Mouse (Mus musculus) kidney, postnatal 0 days (tissue): Measurements from ENCODE around the gene Pus7l. TPM values are rescaled to one million over a fixed set of nuclear protein-coding genes. Genes with fewer than 3 reads are reported as not detected.
A peak's percentile ranks its signal among the peaks of the same experiment; 100 is the strongest.

Experiments used
- ATAC-seq: fragments of 200-750 bp; cut with Nextera tagmentation; replicated peaks from 2 replicates; pipeline ENCODE4 v1.8.0; 2017; ENCODE audit warnings: low read depth, moderate number of reproducible peaks, moderate TSS enrichment, moderate library complexity; ENCODE audit not compliant: low FRiP score
- DNase-seq: peaks from one replicate; pipeline ENCODE4 v3.0.0-alpha.2; 2016; ENCODE audit warnings: low spot score
- H3K27ac ChIP-seq: fragments of 300-500 bp; sonication (generic); 2 replicates; pipeline ENCODE4 v1.5.1; 2014; ENCODE audit warnings: mild to moderate bottlenecking
- H3K27me3 ChIP-seq: fragments of 300-500 bp; sonication (generic); 2 replicates; pipeline ENCODE4 v1.6.1; 2014; ENCODE audit warnings: low read length, mixed read lengths; ENCODE audit not compliant: insufficient read depth
- H3K36me3 ChIP-seq: fragments of 300-500 bp; sonication (generic); 2 replicates; pipeline ENCODE4 v1.6.1; 2014; ENCODE audit warnings: low read length, mixed read lengths; ENCODE audit not compliant: insufficient read depth
- H3K4me1 ChIP-seq: fragments of 300-500 bp; sonication (generic); replicated peaks from 2 replicates; pipeline ENCODE4 v1.6.1; 2014; ENCODE audit warnings: antibody characterized with exemption, low read length, mixed read lengths; ENCODE audit not compliant: insufficient read depth
- H3K4me2 ChIP-seq: fragments of 300-500 bp; sonication (generic); 2 replicates; pipeline ENCODE4 v1.6.1; 2014; ENCODE audit warnings: mild to moderate bottlenecking, low read length, moderate library complexity, mixed read lengths
- H3K4me3 ChIP-seq: fragments of 300-500 bp; sonication (generic); replicated peaks from 2 replicates; pipeline ENCODE4 v1.5.1; 2014; ENCODE audit warnings: low read depth, low read length
- H3K9ac ChIP-seq: fragments of 300-500 bp; sonication (generic); 2 replicates; pipeline ENCODE4 v1.6.1; 2014; ENCODE audit warnings: low read depth, low read length
- H3K9me3 ChIP-seq: fragments of 300-500 bp; sonication (generic); replicated peaks from 2 replicates; pipeline ENCODE4 v1.6.1; 2016; ENCODE audit warnings: low read length, inconsistent platforms, mixed read lengths
- CTCF ChIP-seq: IDR thresholded peaks from 2 replicates; pipeline ENCODE4 v1.5.1; 2016; ENCODE audit warnings: antibody characterized with exemption, low read depth, mild to moderate bottlenecking, moderate library complexity
- WGBS: fragments of 180-500 bp; shearing (Covaris S2); extraction: QIAGEN DNeasy Blood & Tissue Kit; methylation state at CpG from one replicate; pipeline ENCODE4 v1.1.7; 2014; 5-methylcytosine and 5-hydroxymethylcytosine counted together
- polyA plus RNA-seq: library from polyadenylated mRNA; unstranded; fragments of >200 nt; fragmentation: Nextera tagmentation; extraction: Ambion mirVana; gene quantifications from 2 replicates; pipeline ENCODE4 v1.2.1, GENCODE M21; 2015

The Pus7l gene
- 7.0 and 7.7 TPM in 2 replicates for polyA plus RNA-seq

GRCm38 (mm10) chr15:94543409-94544051 is at the start of gene Pus7l, which contains the start of gene Irak4:
Gene Pus7l, minus strand, starts transcription at chr15:94543547.
Gene Irak4, plus strand, starts transcription at chr15:94543643.
- peak; percentile 97 for ATAC-seq
- under 1% methylated on average over 45 of the region's 45 CpGs for WGBS
- H3K4me2 ChIP-seq, result peak within 1 kb of the TSS; percentile 80
- DNase-seq, result peak; percentile 99
- H3K4me3 ChIP-seq, result peak within 1 kb of the TSS; percentile 84
- H3K9me3 ChIP-seq, result no peaks in the 10 kb centered on the region
- TF ChIP-seq CTCF, result no peak
- no peaks in the 10 kb centered on the region for H3K27me3 ChIP-seq
- H3K36me3 ChIP-seq, result no peaks in the 10 kb centered on the region
- H3K4me1 ChIP-seq, result peaks cover 6% of the 10 kb centered on the region; the same call in 1 of the 2 replicates
- H3K27ac ChIP-seq, result peak within 1 kb of the TSS; percentile 92
- H3K9ac ChIP-seq, result peak within 1 kb of the TSS; percentile 70

GRCm38 (mm10) chr15:94591356-94591755 is 48.0 kb upstream of the Pus7l start:
- no peaks in the 10 kb centered on the region for H3K9me3 ChIP-seq
- H3K27ac ChIP-seq, result 0 out of 2 replicates have a peak overlapping the region, but pooled peaks have one; percentile 31
- DNase-seq (no peak), ATAC-seq (no peak)
- H3K9ac ChIP-seq, result no peak overlapping the region
- H3K27me3 ChIP-seq, result no peaks in the 10 kb centered on the region
- TF ChIP-seq CTCF, result no peak
- WGBS, result 40% methylated on average over 4 of the region's 4 CpGs
- H3K4me2 ChIP-seq, result no peak overlapping the region
- no peak overlapping the region for H3K4me3 ChIP-seq
- no peaks in the 10 kb centered on the region for H3K36me3 ChIP-seq
- 0 out of 2 replicates have a peak, but pooled peaks cover 6% of the 10 kb centered on the region for H3K4me1 ChIP-seq

- Histone ChIP-seq H3K36me3 (0 out of 2 replicates have a peak, but pooled peaks cover 3% of the 10 kb centered on the region), H3K4me3 (peak overlapping the region; percentile 98), H3K9ac (no peak overlapping the region), H3K9me3 (no peaks in the 10 kb centered on the region), H3K27ac (0 out of 2 replicates have a peak overlapping the region, but pooled peaks have one; percentile 47), H3K4me1 (0 out of 2 replicates have a peak, but pooled peaks cover 6% of the 10 kb centered on the region), H3K27me3 (no peaks in the 10 kb centered on the region), H3K4me2 (peak overlapping the region; percentile 52)
- DNase-seq (no peak), ATAC-seq (no peak; the same call in 1 of the 2 replicates)
- TF ChIP-seq CTCF, result no peak
- WGBS, result 11% methylated on average over 8 of the region's 8 CpGs
Measured at GRCm38 (mm10) chr15:94590083-94590482, 46.7 kb upstream of the Pus7l start.

DNA sequence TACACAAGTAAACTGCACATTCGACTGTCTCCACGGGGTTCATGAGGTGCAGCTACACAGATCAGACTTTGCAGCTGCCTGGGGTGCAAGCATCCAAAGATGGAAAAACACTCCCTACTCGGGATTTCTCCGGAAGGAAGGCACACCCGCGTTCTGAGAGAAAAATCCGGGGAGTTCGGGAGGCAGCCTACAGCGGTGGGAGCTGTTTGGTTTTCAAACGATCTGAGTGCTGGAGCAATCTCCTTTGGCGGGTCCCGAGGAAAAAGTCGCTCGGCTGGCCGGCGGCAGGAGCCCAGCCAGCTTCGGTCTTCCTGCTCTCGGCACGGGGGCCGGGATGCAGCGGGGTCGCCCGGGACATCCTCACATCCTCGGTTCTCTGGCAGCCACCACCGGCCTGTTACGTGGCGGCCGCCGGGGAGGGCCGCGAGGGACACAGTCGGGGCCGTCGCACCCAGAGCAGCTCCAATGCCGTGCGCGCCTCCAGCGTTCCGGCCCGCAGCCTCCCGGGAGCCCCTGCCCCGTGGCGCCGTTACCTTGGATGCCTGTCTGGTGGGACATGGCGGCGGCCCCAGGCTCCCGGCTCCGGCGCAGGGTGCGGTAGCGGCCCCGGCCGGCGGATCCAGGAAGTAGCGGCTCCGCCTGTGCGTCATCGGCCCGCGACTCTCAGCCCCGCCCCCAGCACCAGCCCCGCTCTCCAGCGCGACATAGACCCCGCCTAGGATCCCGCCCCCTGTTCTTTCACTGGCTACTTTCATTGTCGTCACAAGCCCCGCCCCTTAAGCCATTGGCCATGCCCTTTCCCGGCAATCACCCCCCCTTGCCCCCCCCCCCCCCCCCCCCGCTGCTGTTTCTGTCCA is 46.1 kb upstream of the Pus7l start, which contains the start of gene Twf1:
TSS of gene Twf1 (minus strand) at position 671 of the 857 bp plus-strand sequence.
- 1% methylated on average over 53 of the region's 70 CpGs for WGBS
- peak within 1 kb of the TSS; percentile 95 for H3K9ac ChIP-seq
- no peaks in the 10 kb centered on the region for H3K9me3 ChIP-seq
- H3K4me3 ChIP-seq, result peak within 1 kb of the TSS; percentile 98
- TF ChIP-seq CTCF, result peak; percentile 37
- H3K4me1 ChIP-seq, result 0 out of 2 replicates have a peak, but pooled peaks cover 6% of the 10 kb centered on the region
- H3K27me3 ChIP-seq, result no peaks in the 10 kb centered on the region
- H3K36me3 ChIP-seq, result peaks cover 4% of the 10 kb centered on the region; the same call in 1 of the 2 replicates
- peak within 1 kb of the TSS; percentile 87 for H3K27ac ChIP-seq
- H3K4me2 ChIP-seq, result peak within 1 kb of the TSS; percentile 52
- DNase-seq (peak; percentile 99), ATAC-seq (peak; percentile 98)

GRCm38 (mm10) chr15:94587826-94588715 is 44.7 kb upstream of the Pus7l start:
- 78% methylated on average over 9 of the region's 9 CpGs for WGBS
- H3K27ac ChIP-seq, result no peak overlapping the region
- DNase-seq, result no peak
- H3K4me1 ChIP-seq, result 0 out of 2 replicates have a peak, but pooled peaks cover 6% of the 10 kb centered on the region
- peak overlapping the region; percentile 52 for H3K4me2 ChIP-seq
- H3K4me3 ChIP-seq, result 0 out of 2 replicates have a peak overlapping the region, but pooled peaks have one; percentile 98
- no peak for TF ChIP-seq CTCF
- H3K9ac ChIP-seq, result no peak overlapping the region
- H3K27me3 ChIP-seq, result no peaks in the 10 kb centered on the region
- peaks cover 17% of the 10 kb centered on the region for H3K36me3 ChIP-seq
- H3K9me3 ChIP-seq, result no peaks in the 10 kb centered on the region
- no peak for ATAC-seq
